Mouse (Mus musculus) liver, embryonic 12.5 days (tissue): ENCODE measurements around the gene Asb15. TPM values are rescaled to one million over a fixed set of nuclear protein-coding genes. Genes with fewer than 3 reads are reported as not detected.

Experiments used
- ATAC-seq: fragments of 200-750 bp; cut with Nextera tagmentation; 2 replicates; pipeline ENCODE4 v1.8.0; 2017; ENCODE audit warnings: moderate number of reproducible peaks, mild to moderate bottlenecking, moderate library complexity
- H3K27ac ChIP-seq: fragments of 300-500 bp; sonication (generic); 2 replicates; pipeline ENCODE4 v1.5.1; 2016; ENCODE audit warnings: mild to moderate bottlenecking
- H3K27me3 ChIP-seq: fragments of 300-500 bp; sonication (generic); replicated peaks from 2 replicates; pipeline ENCODE4 v1.6.1; 2016; ENCODE audit warnings: mild to moderate bottlenecking, moderate library complexity
- H3K36me3 ChIP-seq: fragments of 300-500 bp; sonication (generic); 2 replicates; pipeline ENCODE4 v1.6.1; 2016; ENCODE audit warnings: mild to moderate bottlenecking, moderate library complexity
- H3K4me1 ChIP-seq: fragments of 300-500 bp; sonication (generic); 2 replicates; pipeline ENCODE4 v1.6.1; 2016
- H3K4me2 ChIP-seq: fragments of 300-500 bp; sonication (generic); 2 replicates; pipeline ENCODE4 v1.6.1; 2016; ENCODE audit warnings: mild to moderate bottlenecking, moderate library complexity
- H3K4me3 ChIP-seq: fragments of 300-500 bp; sonication (generic); 2 replicates; pipeline ENCODE4 v1.5.1; 2016; ENCODE audit warnings: mild to moderate bottlenecking, moderate library complexity
- H3K9ac ChIP-seq: fragments of 300-500 bp; sonication (generic); 2 replicates; pipeline ENCODE4 v1.6.1; 2016; ENCODE audit warnings: mild to moderate bottlenecking, moderate library complexity
- H3K9me3 ChIP-seq: fragments of 300-500 bp; sonication (generic); replicated peaks from 2 replicates; pipeline ENCODE4 v1.6.1; 2016; ENCODE audit warnings: mild to moderate bottlenecking, moderate library complexity
- WGBS: fragments of 180-500 bp; shearing (Covaris S2); methylation state at CpG from one replicate; pipeline ENCODE4 v1.1.7; 2016; ENCODE audit not compliant: insufficient replicate concordance; 5-methylcytosine and 5-hydroxymethylcytosine counted together
- polyA plus RNA-seq: library from polyadenylated mRNA; unstranded; fragments of >200 nt; fragmentation: Nextera tagmentation; extraction: Ambion mirVana; gene quantifications from 2 replicates; pipeline ENCODE4 v1.2.1, GENCODE M21; 2016

The Asb15 gene
- polyA plus RNA-seq, 1 experiment from 2014 or later: 0.04 TPM

- H3K9ac ChIP-seq: no peak overlapping the region
- no peak overlapping the region for H3K4me3 ChIP-seq
- no peaks in the 10 kb centered on the region for H3K27me3 ChIP-seq
- H3K9me3 ChIP-seq: no peaks in the 10 kb centered on the region
- no peaks in the 10 kb centered on the region for H3K36me3 ChIP-seq
- ATAC-seq: no peak
- H3K4me1 ChIP-seq: no peaks in the 10 kb centered on the region
- H3K4me2 ChIP-seq: no peak overlapping the region
- no peak overlapping the region for H3K27ac ChIP-seq
- 69% methylated on average over 11 of the region's 11 CpGs for WGBS
These were observed 42.3 kb downstream of the Asb15 start for GRCm38 (mm10) chr6:24570278-24570677.

- WGBS: 41% methylated on average over 6 of the region's 6 CpGs
- Histone ChIP-seq H3K4me3 (no peak overlapping the region), H3K9ac (no peak overlapping the region), H3K27ac (peak overlapping the region; percentile 25; the same call in 1 of the 2 replicates), H3K36me3 (no peaks in the 10 kb centered on the region), H3K4me1 (no peaks in the 10 kb centered on the region), H3K27me3 (no peaks in the 10 kb centered on the region), H3K4me2 (no peak overlapping the region), H3K9me3 (no peaks in the 10 kb centered on the region)
- peak; percentile 42; the same call in 1 of the 2 replicates for ATAC-seq
These were observed 43.2 kb downstream of the Asb15 start for GRCm38 (mm10) chr6:24571126-24571525.

GRCm38 (mm10) chr6:24572431-24572830 is 44.5 kb downstream of the Asb15 start:
- H3K27ac ChIP-seq: no peak overlapping the region
- no peak for ATAC-seq
- no peaks in the 10 kb centered on the region for H3K36me3 ChIP-seq
- no peaks in the 10 kb centered on the region for H3K9me3 ChIP-seq
- H3K27me3 ChIP-seq: no peaks in the 10 kb centered on the region
- no peak overlapping the region for H3K4me3 ChIP-seq
- no peak overlapping the region for H3K9ac ChIP-seq
- 80% methylated on average over 14 of the region's 14 CpGs for WGBS
- H3K4me1 ChIP-seq: no peaks in the 10 kb centered on the region
- H3K4me2 ChIP-seq: no peak overlapping the region

GRCm38 (mm10) chr6:24573319-24573718 is 45.4 kb downstream of the Asb15 start:
- ATAC-seq: no peak
- no peak overlapping the region for H3K4me2 ChIP-seq

GRCm38 (mm10) chr6:24583456-24583855 is 55.5 kb downstream of the Asb15 start:
- no peak overlapping the region for H3K4me2 ChIP-seq
- 73% methylated on average over 3 of the region's 3 CpGs for WGBS
- no peak for ATAC-seq

More at GRCm38 (mm10) chr6:24573319-24573718, 45.4 kb downstream of the Asb15 start:
- Histone ChIP-seq H3K27ac (no peak overlapping the region), H3K4me3 (no peak overlapping the region), H3K27me3 (no peaks in the 10 kb centered on the region), H3K9me3 (no peaks in the 10 kb centered on the region), H3K9ac (no peak overlapping the region), H3K36me3 (no peaks in the 10 kb centered on the region), H3K4me1 (no peaks in the 10 kb centered on the region)

GRCm38 (mm10) chr6:24585431-24586310 is 57.7 kb downstream of the Asb15 start:
- no peak for ATAC-seq
- H3K27ac ChIP-seq: no peak overlapping the region
- H3K36me3 ChIP-seq: no peaks in the 10 kb centered on the region
- H3K4me3 ChIP-seq: no peak overlapping the region
- WGBS: 51% methylated on average over 9 of the region's 10 CpGs
- H3K9me3 ChIP-seq: no peaks in the 10 kb centered on the region
- H3K4me2 ChIP-seq: no peak overlapping the region
- H3K27me3 ChIP-seq: no peaks in the 10 kb centered on the region
- H3K4me1 ChIP-seq: peaks cover 3% of the 10 kb centered on the region; the same call in 1 of the 2 replicates
- no peak overlapping the region for H3K9ac ChIP-seq

More at GRCm38 (mm10) chr6:24583456-24583855, 55.5 kb downstream of the Asb15 start:
- peaks cover 3% of the 10 kb centered on the region; the same call in 1 of the 2 replicates for H3K4me1 ChIP-seq
- H3K27ac ChIP-seq: no peak overlapping the region
- no peaks in the 10 kb centered on the region for H3K9me3 ChIP-seq
- no peaks in the 10 kb centered on the region for H3K27me3 ChIP-seq
- no peak overlapping the region for H3K9ac ChIP-seq
- no peak overlapping the region for H3K4me3 ChIP-seq
- H3K36me3 ChIP-seq: no peaks in the 10 kb centered on the region

- no peaks in the 10 kb centered on the region for H3K9me3 ChIP-seq
- H3K4me2 ChIP-seq: no peak overlapping the region
- H3K36me3 ChIP-seq: no peaks in the 10 kb centered on the region
- ATAC-seq: no peak
- WGBS: 32% methylated on average over 3 of the region's 3 CpGs
- H3K4me1 ChIP-seq: peaks cover 3% of the 10 kb centered on the region; the same call in 1 of the 2 replicates
- no peak overlapping the region for H3K27ac ChIP-seq
- no peak overlapping the region for H3K4me3 ChIP-seq
- no peaks in the 10 kb centered on the region for H3K27me3 ChIP-seq
- H3K9ac ChIP-seq: no peak overlapping the region
These were observed 58.9 kb downstream of the Asb15 start for GRCm38 (mm10) chr6:24586885-24587284.

- Histone ChIP-seq H3K27me3 (no peaks in the 10 kb centered on the region), H3K4me1 (peaks cover 3% of the 10 kb centered on the region; the same call in 1 of the 2 replicates), H3K4me3 (no peak overlapping the region), H3K9ac (no peak overlapping the region), H3K36me3 (no peaks in the 10 kb centered on the region), H3K9me3 (no peaks in the 10 kb centered on the region), H3K4me2 (no peak overlapping the region), H3K27ac (no peak overlapping the region)
- WGBS: 72% methylated on average over 5 of the region's 5 CpGs
- ATAC-seq: no peak
These were observed 62.3 kb downstream of the Asb15 start for GRCm38 (mm10) chr6:24590282-24590681.

- Histone ChIP-seq H3K4me3 (no peak overlapping the region), H3K4me1 (peaks cover 3% of the 10 kb centered on the region; the same call in 1 of the 2 replicates), H3K36me3 (no peaks in the 10 kb centered on the region), H3K9me3 (no peaks in the 10 kb centered on the region), H3K27ac (no peak overlapping the region), H3K27me3 (no peaks in the 10 kb centered on the region), H3K4me2 (no peak overlapping the region), H3K9ac (no peak overlapping the region)
- 49% methylated on average over 10 of the region's 10 CpGs for WGBS
- no peak for ATAC-seq
These were observed 63.7 kb downstream of the Asb15 start for GRCm38 (mm10) chr6:24591525-24592218.

GRCm38 (mm10) chr6:24597500-24597899 is 69.6 kb downstream of the Asb15 start, which contains the start of gene Lmod2:
Gene Lmod2 (plus strand): TSS chr6:24597762.
- WGBS: 70% methylated on average over 10 of the region's 10 CpGs
- H3K4me3 ChIP-seq: no peak within 1 kb of the TSS
- no peak for ATAC-seq

GRCm38 (mm10) chr6:24599179-24599578 is 71.2 kb downstream of the Asb15 start:
- Histone ChIP-seq H3K36me3 (no peaks in the 10 kb centered on the region), H3K27me3 (no peaks in the 10 kb centered on the region), H3K4me3 (no peak overlapping the region), H3K4me1 (peaks cover 6% of the 10 kb centered on the region; the same call in 1 of the 2 replicates), H3K9me3 (no peaks in the 10 kb centered on the region), H3K27ac (no peak overlapping the region), H3K4me2 (no peak overlapping the region), H3K9ac (no peak overlapping the region)
- 76% methylated on average over 6 of the region's 6 CpGs for WGBS
- no peak for ATAC-seq

More at GRCm38 (mm10) chr6:24597500-24597899, 69.6 kb downstream of the Asb15 start, which contains the start of gene Lmod2:
- no peak within 1 kb of the TSS for H3K27ac ChIP-seq
- no peaks in the 10 kb centered on the region for H3K9me3 ChIP-seq
- H3K36me3 ChIP-seq: no peaks in the 10 kb centered on the region
- peaks cover 6% of the 10 kb centered on the region; the same call in 1 of the 2 replicates for H3K4me1 ChIP-seq
- H3K27me3 ChIP-seq: no peaks in the 10 kb centered on the region
- H3K4me2 ChIP-seq: no peak within 1 kb of the TSS
- H3K9ac ChIP-seq: no peak within 1 kb of the TSS

GRCm38 (mm10) chr6:24599639-24600038 is 71.7 kb downstream of the Asb15 start:
- no peak for ATAC-seq
- 73% methylated on average over 5 of the region's 5 CpGs for WGBS
- H3K9ac ChIP-seq: no peak overlapping the region

More at GRCm38 (mm10) chr6:24599639-24600038, 71.7 kb downstream of the Asb15 start:
- H3K4me1 ChIP-seq: peaks cover 6% of the 10 kb centered on the region; the same call in 1 of the 2 replicates
- no peaks in the 10 kb centered on the region for H3K27me3 ChIP-seq
- H3K4me3 ChIP-seq: no peak overlapping the region
- no peaks in the 10 kb centered on the region for H3K9me3 ChIP-seq
- no peak overlapping the region for H3K27ac ChIP-seq
- H3K4me2 ChIP-seq: no peak overlapping the region
- no peaks in the 10 kb centered on the region for H3K36me3 ChIP-seq
